ENCODE assay signal across 13 mouse cellular contexts in the genomic region with DNA sequence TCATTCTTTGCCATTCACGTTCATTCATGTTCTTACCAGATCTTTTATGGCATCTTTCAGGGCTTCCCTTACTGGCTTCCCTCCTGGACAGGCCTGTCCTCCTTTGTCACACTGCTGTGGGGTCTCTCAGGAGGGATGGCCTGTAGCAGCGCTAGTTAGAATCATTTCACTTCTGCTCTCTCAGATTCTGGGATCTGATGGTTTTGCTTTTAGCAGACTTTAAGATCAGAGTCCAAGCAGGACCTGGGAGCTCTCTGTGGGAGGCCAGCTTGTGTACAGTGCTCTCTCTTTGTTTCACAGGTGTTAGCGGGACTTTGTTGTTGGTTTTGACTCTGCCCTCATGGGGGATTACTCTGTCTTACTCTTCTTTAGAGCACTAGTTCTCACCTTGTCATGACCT.
"Had no signal": no experiment of that assay in that cellular context is flagged by ENCODE, and none has a peak within 500 bp of the region (broad histone marks: within the 10 kb centered on the region; RNA-seq: fewer than 3 reads in every experiment).

No protein-coding gene starts in this region.

- H3K4me1 ChIP-seq: liver, embryonic 12.5 days had no signal

- DNase-seq: kidney, adult 18-20 months; kidney, postnatal 14 days; layer of hippocampus, adult 9-11 months; left cerebral cortex, postnatal 4 days; lung, embryonic 14.5 days; lung, postnatal 10 days; right cerebral cortex, adult 18-20 months; right cerebral cortex, postnatal 25 days; thymus, postnatal 36 days had no signal

- H3K36me3 ChIP-seq: limb, embryonic 15.5 days; liver, embryonic 12.5 days; midbrain, embryonic 15.5 days had no signal

- H3K9ac ChIP-seq: limb, embryonic 15.5 days; liver, embryonic 12.5 days; lung, embryonic 14.5 days; midbrain, embryonic 15.5 days had no signal

- H3K27me3 ChIP-seq: limb, embryonic 15.5 days; liver, embryonic 12.5 days; midbrain, embryonic 15.5 days had no signal

- H3K9me3 ChIP-seq: limb, embryonic 15.5 days; midbrain, embryonic 15.5 days had no signal

- H3K27ac ChIP-seq: limb, embryonic 15.5 days; liver, embryonic 12.5 days; midbrain, embryonic 15.5 days had no signal

- H3K4me3 ChIP-seq: limb, embryonic 15.5 days; liver, embryonic 12.5 days; midbrain, embryonic 15.5 days had no signal

- ATAC-seq: liver, embryonic 12.5 days; midbrain, embryonic 15.5 days had no signal

- H3K4me2 ChIP-seq: limb, embryonic 15.5 days; liver, embryonic 12.5 days; lung, embryonic 14.5 days; midbrain, embryonic 11.5 days; midbrain, embryonic 15.5 days had no signal
